Mouse (Mus musculus) limb, embryonic 14.5 days (tissue): ENCODE data around the gene Krtap10-10. TPM values are rescaled to one million over a fixed set of nuclear protein-coding genes. Genes with fewer than 3 reads are reported as not detected.
A peak's percentile ranks its signal among the peaks of the same experiment; 100 is the strongest.

Source experiments
- ATAC-seq: fragments of 200-750 bp; cut with Nextera tagmentation; 2 replicates; pipeline ENCODE4 v1.8.0; 2017; ENCODE audit warnings: low read depth, moderate number of reproducible peaks, moderate TSS enrichment; ENCODE audit not compliant: low FRiP score
- DNase-seq: peaks from one replicate; pipeline ENCODE4 v3.0.0-alpha.2; 2015; ENCODE audit warnings: low spot score
- H3K27ac ChIP-seq: fragments of 300-500 bp; sonication (generic); replicated peaks from 2 replicates; pipeline ENCODE4 v1.5.1; 2014; ENCODE audit warnings: low read depth, mild to moderate bottlenecking, low read length, moderate library complexity, mixed read lengths
- H3K27me3 ChIP-seq: fragments of 300-500 bp; sonication (generic); 2 replicates; pipeline ENCODE4 v1.6.1; 2014; ENCODE audit warnings: low read length, mixed read lengths; ENCODE audit not compliant: control insufficient read depth, insufficient read depth
- H3K36me3 ChIP-seq: fragments of 300-500 bp; sonication (generic); 2 replicates; pipeline ENCODE4 v1.6.1; 2014; ENCODE audit warnings: mild to moderate bottlenecking, low read length, moderate library complexity, mixed read lengths; ENCODE audit not compliant: control insufficient read depth, insufficient read depth
- H3K4me1 ChIP-seq: fragments of 300-500 bp; sonication (generic); 2 replicates; pipeline ENCODE4 v1.6.1; 2014; ENCODE audit warnings: antibody characterized with exemption, low read length, mixed read lengths; ENCODE audit not compliant: control insufficient read depth, insufficient read depth
- H3K4me2 ChIP-seq: fragments of 300-500 bp; sonication (generic); replicated peaks from 2 replicates; pipeline ENCODE4 v1.6.1; 2014; ENCODE audit warnings: low read depth, mild to moderate bottlenecking, low read length, moderate library complexity; ENCODE audit not compliant: severe bottlenecking
- H3K4me3 ChIP-seq: fragments of 300-500 bp; sonication (generic); replicated peaks from 2 replicates; pipeline ENCODE4 v1.5.1; 2014; ENCODE audit warnings: low read length
- H3K9ac ChIP-seq: fragments of 300-500 bp; sonication (generic); 2 replicates; pipeline ENCODE4 v1.6.1; 2014; ENCODE audit warnings: mild to moderate bottlenecking, low read depth, low read length, moderate library complexity; ENCODE audit not compliant: severe bottlenecking
- H3K9me3 ChIP-seq: fragments of 300-500 bp; sonication (generic); 2 replicates; pipeline ENCODE4 v1.6.1; 2016; ENCODE audit warnings: low read length; ENCODE audit not compliant: control insufficient read depth
- POLR2A ChIP-seq: fragments of 200-500 bp; IDR thresholded peaks from 2 replicates; pipeline ENCODE4 v1.8.0; 2012; ENCODE audit warnings: inconsistent platforms, mild to moderate bottlenecking, moderate library complexity, borderline replicate concordance; ENCODE audit not compliant: insufficient read depth, insufficient read length; ENCODE audit errors: extremely low read depth
- WGBS: fragments of 180-500 bp; shearing (Covaris S2); extraction: QIAGEN DNeasy Blood & Tissue Kit; methylation state at CpG from one replicate; pipeline ENCODE4 v1.1.7; 2014; 5-methylcytosine and 5-hydroxymethylcytosine counted together
- polyA plus RNA-seq, 2 experiments: library from polyadenylated mRNA; depleted of rRNA in 1 of 2; stranded (reverse) in 1 of 2; unstranded in 1 of 2; fragments of >200 nt; fragmentation: Nextera tagmentation in 1 of 2; extraction: Ambion mirVana in 1 of 2; gene quantifications; 2 replicates each; pipeline versions ENCODE4 v1.2.1 to v1.2.3; 2012 to 2014

The Krtap10-10 gene
- polyA plus RNA-seq, 2 experiments = 0.08 TPM; not detected in 1

DNA sequence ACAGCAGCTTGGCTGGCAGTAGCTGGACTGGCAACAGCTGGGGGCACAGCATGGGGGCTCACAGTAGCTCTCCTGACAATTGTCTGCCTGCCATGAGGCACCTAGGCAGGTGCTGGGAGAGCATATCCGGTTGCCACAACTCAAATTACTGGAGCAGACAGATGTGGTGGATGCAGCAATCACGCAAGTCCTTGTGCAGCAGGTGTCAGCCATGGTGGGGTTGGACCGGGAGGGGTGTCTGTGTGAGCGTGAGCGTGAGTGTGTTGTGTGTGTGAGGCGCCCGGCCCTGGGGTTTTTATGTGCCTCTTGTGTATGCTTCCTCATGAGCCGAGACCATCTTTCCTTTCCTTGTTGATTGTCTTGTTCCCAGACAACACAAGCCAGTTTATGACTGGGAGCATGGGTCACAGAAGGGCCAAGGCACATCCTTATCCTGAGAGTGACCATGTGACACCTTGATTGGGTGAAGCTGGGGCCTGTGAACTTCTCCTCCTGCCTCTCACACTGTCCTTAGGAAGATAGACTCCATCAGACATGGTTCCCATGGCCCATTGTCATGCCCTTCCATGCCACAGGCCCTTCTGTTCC lies 36.7 kb upstream of the Krtap10-10 start, which contains the start of gene Gm19668:
Gene Gm19668 (minus strand): TSS at position 213 of the 588 bp plus-strand sequence.
- peak; percentile 73 for ATAC-seq
- Histone ChIP-seq H3K36me3 (no peaks in the 10 kb centered on the region), H3K27me3 (no peaks in the 10 kb centered on the region), H3K27ac (no peak within 1 kb of the TSS), H3K4me1 (peaks cover 6% of the 10 kb centered on the region; the same call in 1 of the 2 replicates), H3K9me3 (no peaks in the 10 kb centered on the region), H3K4me3 (no peak within 1 kb of the TSS), H3K4me2 (no peak within 1 kb of the TSS), H3K9ac (no peak within 1 kb of the TSS)
- 39% methylated on average over 8 of the region's 8 CpGs for WGBS
- no peak for TF ChIP-seq POLR2A
- no peak for DNase-seq

DNA sequence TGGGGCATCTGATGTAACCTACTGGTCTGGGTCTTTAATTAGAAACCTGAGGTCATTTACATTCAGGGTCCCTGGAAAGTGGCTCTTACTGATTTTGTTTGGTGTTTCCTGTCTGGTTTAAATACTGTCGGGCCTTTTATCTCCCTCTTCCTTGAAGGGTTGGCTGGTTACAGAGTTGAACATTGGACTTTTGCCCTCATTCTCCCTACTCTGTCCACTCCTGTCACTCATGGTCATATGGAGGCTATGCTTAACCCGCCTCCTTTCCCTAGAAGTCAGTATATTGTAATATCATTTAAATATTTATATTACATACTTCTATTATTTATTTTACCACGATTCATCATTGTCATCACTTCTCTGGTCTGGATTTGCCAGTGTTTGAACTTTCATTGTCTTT lies 31.7 kb upstream of the Krtap10-10 start:
- no peak for TF ChIP-seq POLR2A
- Histone ChIP-seq H3K27ac (no peak overlapping the region), H3K9me3 (no peaks in the 10 kb centered on the region), H3K27me3 (no peaks in the 10 kb centered on the region), H3K9ac (no peak overlapping the region), H3K36me3 (no peaks in the 10 kb centered on the region), H3K4me2 (no peak overlapping the region), H3K4me3 (no peak overlapping the region), H3K4me1 (peaks cover 3% of the 10 kb centered on the region; the same call in 1 of the 2 replicates)
- whole genome bisulfite sequencing = 80% methylated on average over 3 of the region's 3 CpGs
- no peak for ATAC-seq
- DNase-seq = no peak

DNA sequence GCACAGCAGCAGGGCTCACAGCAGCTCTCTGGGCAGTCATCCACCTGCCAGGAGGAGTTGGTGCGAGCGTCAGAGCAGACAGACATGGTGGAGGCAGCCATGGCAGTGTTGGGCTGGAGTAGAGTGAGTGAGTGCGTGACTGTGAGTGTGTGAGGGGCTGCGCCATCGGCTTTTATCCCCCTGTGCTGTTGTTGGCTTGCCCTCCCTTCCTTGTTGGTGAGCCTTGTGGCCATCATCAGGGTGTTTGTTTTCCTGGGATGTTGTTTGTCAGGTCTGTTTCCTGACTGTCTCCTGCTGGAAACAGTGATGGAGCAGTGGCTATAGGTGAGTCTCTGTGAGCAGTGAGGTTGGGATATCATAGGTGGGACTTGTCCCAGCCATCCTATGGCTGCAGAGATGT lies 24.0 kb upstream of the Krtap10-10 start, which contains the start of gene Gm9507:
Gene Gm9507 (minus strand): TSS at position 101 of the 400 bp plus-strand sequence.
- ATAC-seq (no peak), DNase-seq (no peak)
- WGBS = 75% methylated on average over 3 of the region's 5 CpGs
- Histone ChIP-seq H3K4me3 (no peak within 1 kb of the TSS), H3K9ac (no peak within 1 kb of the TSS), H3K9me3 (no peaks in the 10 kb centered on the region), H3K27me3 (no peaks in the 10 kb centered on the region), H3K36me3 (no peaks in the 10 kb centered on the region), H3K27ac (no peak within 1 kb of the TSS), H3K4me2 (no peak within 1 kb of the TSS), H3K4me1 (no peaks in the 10 kb centered on the region)
- TF ChIP-seq POLR2A = no peak

DNA sequence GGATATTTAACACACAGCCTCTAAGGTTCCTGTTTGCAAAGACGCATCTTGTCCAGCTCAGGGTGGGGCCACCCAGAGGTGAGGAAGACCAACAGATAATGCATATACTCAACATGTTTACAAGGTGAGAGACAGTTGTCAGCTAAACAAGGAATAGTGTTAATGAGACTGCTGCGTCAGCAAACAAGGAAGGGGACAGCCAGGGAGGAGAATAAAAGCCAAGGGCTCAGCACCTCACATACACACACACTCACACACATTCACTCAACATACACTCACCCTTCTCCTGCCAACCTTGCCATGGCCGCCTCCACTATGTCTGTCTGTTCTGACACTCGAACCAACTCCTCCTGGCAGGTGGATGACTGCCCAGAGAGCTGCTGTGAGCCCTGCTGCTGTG lies 21.4 kb upstream of the Krtap10-10 start, which contains the start of gene Gm2696:
Gene Gm2696 (plus strand): TSS at position 301 of the 400 bp plus-strand sequence.
- Histone ChIP-seq H3K4me1 (no peaks in the 10 kb centered on the region), H3K36me3 (no peaks in the 10 kb centered on the region), H3K4me2 (no peak within 1 kb of the TSS), H3K27ac (no peak within 1 kb of the TSS), H3K27me3 (no peaks in the 10 kb centered on the region), H3K9me3 (no peaks in the 10 kb centered on the region), H3K9ac (no peak within 1 kb of the TSS), H3K4me3 (no peak within 1 kb of the TSS)
- ATAC-seq (no peak), DNase-seq (no peak)
- no peak for TF ChIP-seq POLR2A
- 48% methylated on average over 4 of the region's 4 CpGs for WGBS

DNA sequence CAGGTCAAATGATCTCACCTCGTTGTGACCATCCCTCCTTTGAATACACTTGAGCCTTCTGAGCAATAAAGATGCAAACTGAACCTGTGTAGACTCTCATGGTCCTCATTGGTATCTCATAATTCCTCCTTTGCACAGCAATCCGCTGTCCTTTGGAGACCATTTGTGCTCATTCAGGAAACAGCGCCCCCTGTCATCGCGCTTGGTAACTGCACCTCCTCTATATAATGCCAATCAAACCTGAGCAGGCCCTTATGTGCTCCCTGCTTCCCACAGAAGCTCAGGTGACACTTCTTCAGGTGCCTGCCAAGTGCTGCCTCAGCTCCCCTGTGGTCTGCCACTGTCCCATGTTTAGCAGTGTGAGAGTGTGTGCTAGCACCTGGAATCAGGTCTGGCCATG lies 20.2 kb upstream of the Krtap10-10 start:
- TF ChIP-seq POLR2A = no peak
- no peaks in the 10 kb centered on the region for H3K36me3 ChIP-seq
- DNase-seq = no peak
- H3K9ac ChIP-seq = no peak overlapping the region
- H3K4me1 ChIP-seq = no peaks in the 10 kb centered on the region
- no peak overlapping the region for H3K27ac ChIP-seq
- no peaks in the 10 kb centered on the region for H3K27me3 ChIP-seq
- ATAC-seq = no peak
- no peak overlapping the region for H3K4me2 ChIP-seq
- WGBS = 29% methylated on average over 5 of the region's 5 CpGs
- no peaks in the 10 kb centered on the region for H3K9me3 ChIP-seq
- H3K4me3 ChIP-seq = no peak overlapping the region

DNA sequence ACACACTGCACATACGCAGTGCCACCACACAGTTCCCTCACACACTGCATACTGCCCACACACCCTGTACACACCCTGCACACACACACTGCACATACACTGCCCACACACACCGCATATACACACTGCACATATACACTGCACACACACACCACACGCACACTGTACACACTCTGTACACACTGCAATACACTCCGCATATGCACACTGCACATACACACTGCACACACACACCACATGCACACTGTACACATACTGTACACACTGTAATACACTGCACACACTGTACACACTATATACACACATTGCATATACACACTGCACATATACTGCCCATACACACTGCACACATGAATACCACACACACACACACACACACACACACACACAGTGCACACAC lies 17.2 kb upstream of the Krtap10-10 start:
- no peak overlapping the region for H3K4me3 ChIP-seq
- DNase-seq (no peak), ATAC-seq (no peak)
- H3K27me3 ChIP-seq = no peaks in the 10 kb centered on the region
- no peaks in the 10 kb centered on the region for H3K36me3 ChIP-seq
- 93% methylated on average over 4 of the region's 4 CpGs for WGBS
- H3K4me1 ChIP-seq = no peaks in the 10 kb centered on the region
- no peak overlapping the region for H3K9ac ChIP-seq
- no peaks in the 10 kb centered on the region for H3K9me3 ChIP-seq
- H3K27ac ChIP-seq = no peak overlapping the region
- H3K4me2 ChIP-seq = no peak overlapping the region
- no peak for TF ChIP-seq POLR2A
